Mouse (Mus musculus): Measurements from ENCODE around the gene Vmn2r2. TPM values are rescaled to one million over a fixed set of nuclear protein-coding genes. Genes with fewer than 3 reads are reported as not detected.

Gene Vmn2r2
- polyA plus RNA-seq (2012; rRNA removed) = not detected in 2 replicates

DNA sequence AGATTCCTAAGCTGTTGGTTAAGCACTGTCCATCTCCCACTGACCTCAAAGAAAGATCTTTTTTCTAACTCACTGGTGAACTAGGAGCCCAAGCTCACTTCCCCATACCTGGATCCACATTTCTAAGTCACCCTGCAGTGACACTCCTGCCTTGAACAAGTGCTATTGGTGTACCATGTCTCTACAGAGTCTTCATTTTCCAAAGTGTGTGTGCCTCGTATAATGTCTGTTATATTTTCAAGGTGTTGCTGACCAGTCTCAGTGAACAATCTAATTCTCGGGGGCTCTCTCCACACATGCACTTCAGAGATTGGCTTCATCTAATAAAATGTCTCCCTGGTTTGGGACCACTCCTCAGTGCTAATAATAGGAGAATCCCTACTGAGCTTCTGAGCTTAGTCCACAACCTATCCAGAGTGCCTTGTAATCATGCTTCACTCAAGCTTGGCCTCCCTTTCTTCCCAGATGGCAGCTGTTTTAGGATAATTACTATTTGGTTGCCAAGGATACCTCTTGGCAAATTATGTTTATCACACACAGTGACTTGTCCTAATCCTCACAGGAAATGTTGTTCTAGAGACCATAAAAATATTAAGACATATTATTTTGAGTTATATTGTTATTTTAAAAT is at the start of gene Vmn2r2:
Gene Vmn2r2, minus strand, starts transcription at position 51 of the 631 bp plus-strand sequence.
- DNase-seq (ENCODE audit: low spot score) = no peak

DNA sequence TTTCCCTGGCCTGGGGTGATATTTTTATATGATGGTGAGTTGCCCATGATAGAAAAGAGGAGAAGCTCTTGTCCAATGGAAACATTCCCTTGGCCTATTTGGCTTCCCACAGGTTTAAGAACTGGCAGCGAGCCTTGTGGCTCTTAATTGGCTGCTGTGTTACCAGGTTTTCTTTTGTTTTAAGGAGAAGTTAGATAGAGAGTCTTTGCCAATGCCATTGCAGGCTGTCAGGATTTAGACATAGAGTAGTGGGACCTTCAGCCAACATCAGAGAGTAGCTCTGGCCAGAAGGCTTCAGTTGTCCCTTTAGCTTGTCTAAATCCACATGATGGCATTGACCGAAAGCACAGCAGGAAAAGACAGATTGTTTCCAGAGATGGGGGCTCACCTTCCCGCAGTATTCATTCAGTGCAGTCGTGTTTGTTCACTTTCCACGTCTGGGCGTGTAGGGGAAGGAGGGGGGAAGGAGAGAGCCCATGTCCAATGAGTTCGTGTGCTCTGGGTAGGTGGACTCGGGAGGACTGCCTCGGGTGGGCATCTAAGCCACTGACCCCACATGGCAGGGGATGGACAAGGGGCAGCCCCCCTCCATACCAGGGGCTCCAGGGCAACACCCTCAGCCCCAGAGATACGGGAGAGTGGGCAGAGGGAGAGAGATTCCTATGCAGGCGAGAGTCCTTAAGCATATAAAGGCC is 28.2 kb downstream of the Vmn2r2 start:
- DNase-seq (ENCODE audit: low spot score) = no peak

DNA sequence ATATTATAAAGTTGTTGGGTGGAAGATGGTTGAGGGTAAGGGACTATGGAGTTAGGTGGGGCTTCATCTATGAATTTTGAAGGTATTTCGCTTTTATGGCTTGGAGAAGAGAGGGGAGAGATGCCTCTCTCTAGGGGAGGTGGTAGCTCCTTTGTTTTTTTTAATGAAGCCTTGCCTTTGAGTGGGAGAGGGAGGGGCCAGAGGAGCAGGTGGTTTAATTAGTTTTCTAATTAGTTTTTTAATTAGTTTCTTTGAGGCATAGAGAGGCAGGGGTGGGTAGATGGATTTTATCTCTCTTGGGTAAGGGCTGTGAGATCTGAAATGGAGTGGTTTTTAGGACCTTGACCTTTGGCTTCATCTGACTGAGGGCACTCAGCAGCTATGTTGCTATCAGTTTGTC is 29.0 kb downstream of the Vmn2r2 start:
- no peak for DNase-seq (ENCODE audit: low spot score)

DNA sequence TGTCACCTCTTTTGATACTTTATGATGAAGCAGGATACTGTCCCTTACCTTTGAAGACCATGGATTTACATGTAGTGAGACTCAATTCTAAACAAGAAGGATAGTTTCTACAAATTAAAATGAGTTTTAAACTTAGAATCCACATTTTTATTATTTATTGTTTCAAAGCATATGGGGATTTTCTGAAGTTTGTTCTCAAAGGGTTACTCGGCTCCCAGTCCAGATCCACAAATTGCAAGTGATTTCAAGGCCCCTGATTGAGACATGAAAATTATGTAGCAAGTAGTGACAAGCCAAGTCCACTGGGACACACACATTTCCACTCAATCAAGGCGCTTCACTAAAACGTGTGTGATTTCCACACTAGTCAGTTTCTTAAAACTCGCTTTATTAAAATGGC is 60.5 kb downstream of the Vmn2r2 start, which contains the start of gene Vmn2r1:
Gene Vmn2r1, plus strand, starts transcription at position 301 of the 400 bp plus-strand sequence.
- no peak for DNase-seq (ENCODE audit: low spot score)

Other genes with a start within 250 kb of the Vmn2r2 start
- 0.35 and 0.47 TPM in 2 replicates for gene Plch1, start 242.5 kb downstream of the Vmn2r2 start, polyA plus RNA-seq (2012; rRNA removed)
- gene E130311K13Rik, start 212.5 kb downstream of the Vmn2r2 start, polyA plus RNA-seq (2012; rRNA removed) = 7.7 and 7.9 TPM in 2 replicates
- 17.5 and 21.4 TPM in 2 replicates for gene Slc33a1, start 177.2 kb downstream of the Vmn2r2 start, polyA plus RNA-seq (2012; rRNA removed)
- 8.9 and 9.6 TPM in 2 replicates for gene Gmps, start 165.8 kb downstream of the Vmn2r2 start, polyA plus RNA-seq (2012; rRNA removed)
- gene Vmn2r1, start 60.4 kb downstream of the Vmn2r2 start, polyA plus RNA-seq (2012; rRNA removed) = 0.21 and 0.24 TPM in 2 replicates
- gene Vmn2r3, start 147.8 kb upstream of the Vmn2r2 start, polyA plus RNA-seq (2012; rRNA removed) = not detected in 2 replicates